Mouse (Mus musculus) G1E (cell line): ENCODE measurements around the gene Gm49337.

ENCODE experiments used
- CTCF ChIP-seq: IDR thresholded peaks from 2 replicates; pipeline ENCODE4 v1.5.1; 2012; ENCODE audit warnings: low read depth, low read length, inconsistent platforms, mixed read lengths
- GATA1 ChIP-seq: IDR thresholded peaks from 2 replicates; pipeline ENCODE4 v1.6.1; 2012; ENCODE audit warnings: borderline replicate concordance, low read length, inconsistent platforms, mixed read lengths
- GATA2 ChIP-seq: IDR thresholded peaks from 2 replicates; pipeline ENCODE4 v1.6.1; 2012; ENCODE audit warnings: low read depth, low read length, inconsistent platforms, borderline replicate concordance
- POLR2AphosphoS5 ChIP-seq: IDR thresholded peaks from 2 replicates; pipeline ENCODE4 v1.6.1; 2012; ENCODE audit warnings: low read depth, low read length, inconsistent platforms; ENCODE audit not compliant: insufficient replicate concordance
- TAL1 ChIP-seq: conservative IDR thresholded peaks from 2 replicates; pipeline ENCODE4 v1.6.1; 2012; ENCODE audit warnings: low read depth, low read length, inconsistent platforms, mixed read lengths

- TF ChIP-seq CTCF = no peak
- no peak for TF ChIP-seq GATA1
- no peak for TF ChIP-seq TAL1
- TF ChIP-seq GATA2 = no peak
- no peak for TF ChIP-seq POLR2AphosphoS5
Observed at GRCm38 (mm10) chr4:116165708-116166407, 7.3 kb upstream of the Gm49337 start.
